Mouse (Mus musculus) heart, embryonic 11.5 days (tissue): Measurements from ENCODE around the gene Zfp941. TPM values are rescaled to one million over a fixed set of nuclear protein-coding genes. Genes with fewer than 3 reads are reported as not detected.

Experiments
- ATAC-seq: fragments of 200-750 bp; cut with Nextera tagmentation; replicated peaks from 2 replicates; pipeline ENCODE4 v1.8.0; 2017; ENCODE audit warnings: moderate library complexity; ENCODE audit not compliant: insufficient number of reproducible peaks, low FRiP score, low TSS enrichment
- H3K27ac ChIP-seq: fragments of 300-500 bp; sonication (generic); 2 replicates; pipeline ENCODE4 v1.5.1; 2014; ENCODE audit warnings: mild to moderate bottlenecking, low read depth, low read length
- H3K27me3 ChIP-seq: fragments of 300-500 bp; sonication (generic); 2 replicates; pipeline ENCODE4 v1.6.1; 2014; ENCODE audit warnings: mild to moderate bottlenecking, low read length, mixed read lengths; ENCODE audit not compliant: control insufficient read depth, insufficient read depth
- H3K36me3 ChIP-seq: fragments of 300-500 bp; sonication (generic); 2 replicates; pipeline ENCODE4 v1.6.1; 2014; ENCODE audit warnings: mild to moderate bottlenecking, low read length, moderate library complexity, mixed read lengths; ENCODE audit not compliant: control insufficient read depth, insufficient read depth
- H3K4me1 ChIP-seq: fragments of 300-500 bp; sonication (generic); 2 replicates; pipeline ENCODE4 v1.6.1; 2014; ENCODE audit warnings: low read length; ENCODE audit not compliant: control insufficient read depth, insufficient read depth
- H3K4me2 ChIP-seq: fragments of 300-500 bp; sonication (generic); 2 replicates; pipeline ENCODE4 v1.6.1; 2014; ENCODE audit warnings: mild to moderate bottlenecking, moderate library complexity
- H3K4me3 ChIP-seq: fragments of 300-500 bp; sonication (generic); 2 replicates; pipeline ENCODE4 v1.5.1; 2014; ENCODE audit warnings: low read depth, low read length
- H3K9ac ChIP-seq: fragments of 300-500 bp; sonication (generic); 2 replicates; pipeline ENCODE4 v1.6.1; 2014; ENCODE audit warnings: mild to moderate bottlenecking, low read depth, low read length, moderate library complexity
- H3K9me3 ChIP-seq: fragments of 300-500 bp; sonication (generic); replicated peaks from 2 replicates; pipeline ENCODE4 v1.6.1; 2016; ENCODE audit warnings: low read length; ENCODE audit not compliant: control insufficient read depth
- WGBS: fragments of 180-500 bp; shearing (Covaris S2); extraction: QIAGEN DNeasy Blood & Tissue Kit; methylation state at CpG from one replicate; pipeline ENCODE4 v1.1.7; 2014; ENCODE audit not compliant: insufficient replicate concordance; 5-methylcytosine and 5-hydroxymethylcytosine counted together
- polyA plus RNA-seq: library from polyadenylated mRNA; unstranded; fragments of >200 nt; fragmentation: Nextera tagmentation; extraction: Ambion mirVana; gene quantifications from 2 replicates; pipeline ENCODE4 v1.2.1, GENCODE M21; 2014

Gene Zfp941
- polyA plus RNA-seq, 1 experiment from 2014 or later, result 1.0 TPM

DNA sequence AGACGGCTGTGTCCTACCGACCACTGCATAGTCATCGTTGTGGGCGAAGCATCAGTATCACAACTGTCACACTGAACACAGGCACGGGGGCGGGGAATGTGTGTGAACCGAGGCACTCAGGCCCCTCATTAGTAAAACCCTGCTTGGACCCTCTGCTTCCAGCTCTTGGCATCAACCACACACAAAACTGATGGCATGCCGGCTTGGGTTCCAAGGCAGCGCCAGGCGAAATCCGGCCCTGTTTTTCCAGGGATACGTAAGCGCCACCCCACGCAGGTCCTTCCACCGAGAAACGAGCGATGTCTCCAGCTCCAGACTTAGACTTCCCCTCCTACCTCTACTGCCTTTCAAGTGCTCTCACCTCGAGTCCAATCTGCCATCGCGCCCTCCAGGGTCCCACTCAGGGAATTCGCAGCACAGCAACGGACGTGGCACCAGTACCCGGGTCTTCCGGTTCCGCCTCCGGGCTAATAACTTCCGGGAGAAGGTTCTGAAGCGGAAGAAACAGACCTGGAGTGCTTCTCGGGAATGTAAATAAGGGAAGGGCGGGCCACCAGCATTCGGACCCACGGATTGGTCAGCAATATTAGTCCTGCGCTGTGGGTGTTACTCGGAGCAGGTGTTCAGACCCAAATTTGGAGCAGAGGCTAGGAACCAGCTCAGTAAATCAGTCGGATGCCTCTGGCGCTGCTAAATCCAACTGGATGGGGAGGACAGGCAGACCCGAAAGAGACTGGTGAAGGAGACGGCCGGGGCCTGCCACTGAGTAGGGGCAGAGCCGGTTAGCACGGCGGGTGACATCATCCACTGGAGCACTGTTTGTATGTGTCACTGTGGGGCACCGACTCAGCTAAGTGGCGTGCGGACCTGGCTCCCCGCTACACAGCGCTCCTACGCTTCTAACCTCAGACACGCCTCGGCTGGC lies 34.1 kb upstream of the Zfp941 start, which contains the start of gene Gm45785:
Gm45785 (minus strand) TSS at position 472 of the 925 bp plus-strand sequence.
- peak within 1 kb of the TSS; percentile 88 for H3K27ac ChIP-seq
- peaks cover 16% of the 10 kb centered on the region for H3K4me1 ChIP-seq
- no peaks in the 10 kb centered on the region for H3K9me3 ChIP-seq
- H3K4me2 ChIP-seq, result peak within 1 kb of the TSS; percentile 91
- WGBS, result under 1% methylated on average over 51 of the region's 51 CpGs
- peak; percentile 74 for ATAC-seq
- H3K27me3 ChIP-seq, result no peaks in the 10 kb centered on the region
- H3K36me3 ChIP-seq, result peaks cover 24% of the 10 kb centered on the region; the same call in 1 of the 2 replicates
- H3K4me3 ChIP-seq, result peak within 1 kb of the TSS; percentile 88
- peak within 1 kb of the TSS; percentile 94 for H3K9ac ChIP-seq

DNA sequence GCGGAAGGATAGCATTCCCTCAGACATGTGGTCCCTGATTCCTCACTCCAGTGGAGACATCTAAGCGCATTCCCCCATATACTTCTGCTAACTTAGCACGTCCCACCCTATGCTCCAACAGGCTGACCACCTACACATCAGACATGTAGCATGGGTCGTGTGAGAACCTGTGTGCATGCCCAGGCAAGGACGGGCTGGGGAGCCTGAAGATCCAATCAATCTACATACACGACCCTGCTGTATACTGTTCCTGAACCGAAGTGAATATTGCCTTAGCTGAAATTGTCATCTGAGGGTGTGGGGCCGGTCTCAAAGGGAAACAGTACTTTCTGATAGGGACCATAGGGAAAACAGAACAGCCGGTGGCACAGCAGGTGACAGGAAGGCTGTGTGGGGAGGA lies 33.2 kb upstream of the Zfp941 start:
- no peak for ATAC-seq
- Histone ChIP-seq H3K4me2 (peak overlapping the region; percentile 91), H3K9ac (peak overlapping the region; percentile 94), H3K27me3 (no peaks in the 10 kb centered on the region), H3K27ac (no peak overlapping the region), H3K9me3 (no peaks in the 10 kb centered on the region), H3K4me1 (peaks cover 16% of the 10 kb centered on the region), H3K36me3 (peaks cover 18% of the 10 kb centered on the region; the same call in 1 of the 2 replicates), H3K4me3 (peak overlapping the region; percentile 88)
- 68% methylated on average over 9 of the region's 9 CpGs for WGBS

DNA sequence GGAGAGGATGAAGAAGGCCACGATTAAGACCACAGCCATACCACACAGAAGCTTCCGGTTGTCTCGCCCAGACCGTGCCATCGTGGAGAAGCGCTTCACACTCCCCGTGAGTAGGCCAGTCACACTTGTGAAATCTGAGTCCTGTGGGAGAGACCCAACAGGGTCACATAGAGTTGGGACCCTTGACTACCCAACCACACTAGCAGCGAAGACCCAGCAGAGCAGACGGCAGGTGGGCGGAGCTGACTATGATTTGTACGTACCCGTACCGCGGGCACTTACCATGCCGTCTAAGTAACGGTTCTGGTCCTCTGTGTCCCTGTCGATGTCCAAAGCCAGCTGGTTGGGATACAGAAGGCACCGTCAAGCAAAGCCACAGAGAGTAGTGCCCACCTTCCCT lies 32.5 kb upstream of the Zfp941 start:
- Histone ChIP-seq H3K4me3 (0 out of 2 replicates have a peak overlapping the region, but pooled peaks have one; percentile 88), H3K36me3 (peaks cover 17% of the 10 kb centered on the region; the same call in 1 of the 2 replicates), H3K27ac (no peak overlapping the region), H3K9ac (peak overlapping the region; percentile 94; the same call in 1 of the 2 replicates), H3K4me1 (peaks cover 16% of the 10 kb centered on the region), H3K4me2 (no peak overlapping the region), H3K9me3 (no peaks in the 10 kb centered on the region), H3K27me3 (no peaks in the 10 kb centered on the region)
- ATAC-seq, result no peak
- 91% methylated on average over 18 of the region's 18 CpGs for WGBS

- Histone ChIP-seq H3K27ac (no peak overlapping the region), H3K27me3 (0 out of 2 replicates have a peak, but pooled peaks cover 2% of the 10 kb centered on the region), H3K9ac (no peak overlapping the region), H3K4me3 (no peak overlapping the region), H3K36me3 (peaks cover 15% of the 10 kb centered on the region; the same call in 1 of the 2 replicates), H3K9me3 (no peaks in the 10 kb centered on the region), H3K4me1 (peaks cover 14% of the 10 kb centered on the region), H3K4me2 (no peak overlapping the region)
- no peak for ATAC-seq
- WGBS, result 88% methylated on average over 9 of the region's 9 CpGs
Measured at GRCm38 (mm10) chr7:140853386-140853785, 31.4 kb upstream of the Zfp941 start.

GRCm38 (mm10) chr7:140851916-140852315 lies 29.9 kb upstream of the Zfp941 start:
- 95% methylated on average over 4 of the region's 4 CpGs for WGBS
- Histone ChIP-seq H3K9me3 (no peaks in the 10 kb centered on the region), H3K4me2 (no peak overlapping the region), H3K4me1 (peaks cover 7% of the 10 kb centered on the region), H3K27me3 (0 out of 2 replicates have a peak, but pooled peaks cover 2% of the 10 kb centered on the region), H3K27ac (no peak overlapping the region), H3K36me3 (peaks cover 15% of the 10 kb centered on the region; the same call in 1 of the 2 replicates), H3K9ac (no peak overlapping the region), H3K4me3 (no peak overlapping the region)
- ATAC-seq, result no peak

- Histone ChIP-seq H3K4me1 (no peaks in the 10 kb centered on the region), H3K4me3 (no peak overlapping the region), H3K27ac (no peak overlapping the region), H3K36me3 (peaks cover 10% of the 10 kb centered on the region; the same call in 1 of the 2 replicates), H3K9me3 (no peaks in the 10 kb centered on the region), H3K27me3 (peaks cover 17% of the 10 kb centered on the region), H3K4me2 (no peak overlapping the region), H3K9ac (no peak overlapping the region)
- 89% methylated on average over 10 of the region's 10 CpGs for WGBS
- ATAC-seq, result no peak
Measured at GRCm38 (mm10) chr7:140848591-140848990, 26.6 kb upstream of the Zfp941 start.

- H3K9me3 ChIP-seq, result no peaks in the 10 kb centered on the region
- H3K4me1 ChIP-seq, result no peaks in the 10 kb centered on the region
- H3K27me3 ChIP-seq, result peaks cover 21% of the 10 kb centered on the region
- H3K36me3 ChIP-seq, result peaks cover 9% of the 10 kb centered on the region; the same call in 1 of the 2 replicates
- H3K4me3 ChIP-seq, result no peak within 1 kb of the TSS
- no peak within 1 kb of the TSS for H3K4me2 ChIP-seq
- no peak within 1 kb of the TSS for H3K27ac ChIP-seq
- H3K9ac ChIP-seq, result no peak within 1 kb of the TSS
- ATAC-seq, result no peak
- WGBS, result 53% methylated on average over 11 of the region's 11 CpGs
Measured at GRCm38 (mm10) chr7:140847755-140848580, 26.0 kb upstream of the Zfp941 start, which contains the start of gene Odf3. TSS of gene Odf3 (plus strand) at chr7:140847805.

DNA sequence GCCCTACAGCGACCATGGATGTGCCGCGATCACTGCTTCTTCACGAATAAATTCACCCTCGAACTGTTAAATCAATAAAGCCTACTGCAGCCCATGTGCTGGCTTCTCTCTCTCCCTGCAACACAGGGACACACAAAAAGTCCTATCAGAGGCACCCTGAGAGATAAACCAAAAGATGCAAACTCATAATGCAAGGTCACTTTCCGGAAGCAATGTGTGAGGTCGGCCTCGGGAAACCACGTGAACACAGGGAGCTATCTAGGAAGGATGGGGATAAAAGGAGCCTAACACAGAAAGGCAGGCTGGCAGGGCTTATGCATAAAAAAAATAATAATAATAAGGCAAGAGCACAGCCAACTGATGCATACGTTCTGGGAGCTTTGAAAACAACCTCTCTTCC lies 24.7 kb upstream of the Zfp941 start:
- H3K4me3 ChIP-seq, result no peak overlapping the region
- no peak overlapping the region for H3K27ac ChIP-seq
- no peak overlapping the region for H3K9ac ChIP-seq
- H3K4me2 ChIP-seq, result no peak overlapping the region
- no peak for ATAC-seq
- peaks cover 31% of the 10 kb centered on the region for H3K27me3 ChIP-seq
- 77% methylated on average over 10 of the region's 10 CpGs for WGBS
- H3K36me3 ChIP-seq, result no peaks in the 10 kb centered on the region
- H3K4me1 ChIP-seq, result no peaks in the 10 kb centered on the region
- H3K9me3 ChIP-seq, result no peaks in the 10 kb centered on the region
